Comparison of ENCODE assay signal across 38 mouse cellular contexts in the genomic region with DNA sequence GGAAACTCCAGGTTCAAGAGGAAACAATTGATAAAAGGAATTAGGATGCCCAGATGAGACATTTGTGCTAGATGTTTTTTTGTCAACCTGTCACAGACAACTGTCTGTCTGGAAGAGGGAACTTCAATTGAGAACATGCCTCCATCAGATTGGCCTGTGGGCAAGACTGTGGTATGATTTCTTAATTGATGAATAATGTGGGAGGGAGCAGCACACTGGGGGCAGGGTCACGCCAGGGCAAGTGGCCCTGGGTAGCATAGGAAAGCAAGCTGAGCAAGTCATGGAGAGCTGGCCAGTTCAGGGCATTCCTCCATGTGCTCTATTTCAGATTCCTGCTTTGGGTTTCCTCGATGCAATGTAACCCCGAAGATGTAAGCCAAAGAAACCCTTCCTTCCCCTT. TPM values are rescaled to one million over a fixed set of nuclear protein-coding genes. Genes with fewer than 3 reads are reported as not detected.
"Had no signal": no experiment of that assay in that cellular context is flagged by ENCODE, and none has a peak within 500 bp of the region (broad histone marks: within the 10 kb centered on the region; RNA-seq: fewer than 3 reads in every experiment).

No protein-coding gene starts in this region.

- DNase-seq: gastrocnemius, postnatal 14 days; gastrocnemius, postnatal 36 days; heart, adult 18-20 months; heart, postnatal 10 days; heart, postnatal 4 days; kidney, adult 11 months; kidney, adult 2 months; kidney, adult 9 months; kidney, postnatal 14 days; kidney, postnatal 36 days; layer of hippocampus, adult 9-11 months; liver; liver, embryonic 13.5 days had no signal

- H3K27me3 ChIP-seq: heart, embryonic 12.5 days; intestine, embryonic 15.5 days; kidney, embryonic 15.5 days; limb, embryonic 12.5 days; liver, embryonic 13.5 days; liver, embryonic 15.5 days had no signal

- ATAC-seq: hindbrain, embryonic 16.5 days; inflammation-experienced regulatory T-cells, adult 6 months; intestine, embryonic 15.5 days had no signal

- H3K27ac ChIP-seq: heart, embryonic 10.5 days; hindbrain, embryonic 14.5 days; intestine, embryonic 15.5 days; kidney, embryonic 15.5 days; kidney, postnatal 0 days; left cerebral cortex, adult 2 months; limb, embryonic 10.5 days; limb, embryonic 12.5 days; liver, embryonic 13.5 days; liver, embryonic 15.5 days had no signal

- H3K9ac ChIP-seq: heart, embryonic 12.5 days; hindbrain, embryonic 14.5 days; intestine, embryonic 15.5 days; kidney, embryonic 15.5 days; limb, embryonic 12.5 days; liver, embryonic 13.5 days; liver, embryonic 15.5 days had no signal

- H3K4me1 ChIP-seq: heart, embryonic 10.5 days; heart, embryonic 12.5 days; intestine, embryonic 15.5 days; kidney, embryonic 15.5 days; limb, embryonic 10.5 days; limb, embryonic 12.5 days; liver, embryonic 13.5 days; liver, embryonic 15.5 days had no signal

- H3K9me3 ChIP-seq: heart, embryonic 10.5 days; heart, embryonic 12.5 days; intestine, embryonic 15.5 days; kidney, embryonic 15.5 days; limb, embryonic 10.5 days; limb, embryonic 12.5 days; liver, embryonic 13.5 days; liver, embryonic 15.5 days had no signal

- H3K36me3 ChIP-seq: heart, embryonic 10.5 days; heart, embryonic 12.5 days; intestine, embryonic 15.5 days; kidney, embryonic 15.5 days; limb, embryonic 10.5 days; limb, embryonic 12.5 days; liver, embryonic 13.5 days; liver, embryonic 15.5 days had no signal

- H3K4me3 ChIP-seq: heart, embryonic 10.5 days; heart, embryonic 12.5 days; intestine, embryonic 15.5 days; kidney, embryonic 15.5 days; left cerebral cortex, adult 2 months; limb, embryonic 10.5 days; limb, embryonic 12.5 days; liver, embryonic 13.5 days; liver, embryonic 15.5 days had no signal

- H3K4me2 ChIP-seq: heart, embryonic 12.5 days; hindbrain, embryonic 14.5 days; intestine, embryonic 15.5 days; kidney, embryonic 15.5 days; limb, embryonic 12.5 days; liver, embryonic 11.5 days; liver, embryonic 13.5 days; liver, embryonic 15.5 days had no signal

RNA-seq across cellular contexts. Expression of gene Agr2, which starts 16.8 kb away (rescaled TPM):
- total RNA-seq: gastrocnemius, adult 18-20 months; gastrocnemius, adult 8-10 months; gastrocnemius, postnatal 14 days; gastrocnemius, postnatal 36 days; heart, postnatal 10 days; heart, postnatal 25 days; heart, postnatal 4 days; layer of hippocampus, adult 18-20 months; layer of hippocampus, adult 8-10 months; layer of hippocampus, postnatal 25 days; left cerebral cortex, adult 2 months; left cerebral cortex, postnatal 14 days; left cerebral cortex, postnatal 36 days had no signal
- polyA plus RNA-seq: heart, embryonic 10.5 days; hindbrain, embryonic 11.5 days; hindbrain, embryonic 14.5 days; hindbrain, embryonic 16.5 days; inflammation-experienced regulatory T-cells, adult 6 months; kidney, adult 2 months; limb, embryonic 10.5 days; limb, embryonic 12.5 days had no signal

RNA-seq across cellular contexts. Expression of gene Agr3, which starts 50.5 kb away (rescaled TPM):
- total RNA-seq: gastrocnemius, adult 18-20 months; gastrocnemius, adult 8-10 months; gastrocnemius, postnatal 14 days; gastrocnemius, postnatal 36 days; heart, adult 8-10 months; heart, postnatal 10 days; heart, postnatal 25 days; heart, postnatal 4 days; layer of hippocampus, adult 18-20 months; layer of hippocampus, adult 8-10 months; layer of hippocampus, postnatal 25 days; left cerebral cortex, adult 2 months; left cerebral cortex, postnatal 14 days; left cerebral cortex, postnatal 36 days had no signal
- polyA plus RNA-seq: heart, embryonic 10.5 days; heart, embryonic 12.5 days; heart, embryonic 14.5 days; hindbrain, embryonic 11.5 days; inflammation-experienced regulatory T-cells, adult 6 months; intestine, embryonic 15.5 days; kidney, adult 2 months; kidney, embryonic 15.5 days; kidney, postnatal 0 days; limb, embryonic 10.5 days; limb, embryonic 12.5 days; limb, embryonic 14.5 days; liver, embryonic 11.5 days; liver, embryonic 13.5 days; liver, embryonic 15.5 days had no signal
